Mouse (Mus musculus): Measurements from ENCODE around the gene Epb41. TPM values are rescaled to one million over a fixed set of nuclear protein-coding genes. Genes with fewer than 3 reads are reported as not detected.

Epb41 gene
- total and polyA plus RNA-seq, 2 experiments from 2014 or later = 29.4 to 77.1 TPM

- H3K9me3 ChIP-seq (ENCODE audit: low read length) = no peaks in the 10 kb centered on the region
- 27% methylated on average over 4 of the region's 4 CpGs for WGBS
- no peak overlapping the region for H3K27ac ChIP-seq (ENCODE audit: low read depth, low read length)
- no peaks in the 10 kb centered on the region for H3K27me3 ChIP-seq (ENCODE audit: insufficient read depth, low read length)
- ATAC-seq (ENCODE audit: low FRiP score) (no peak), DNase-seq (ENCODE audit: low spot score) (no peak)
- TF ChIP-seq CTCF (IDR thresholded peaks at IDR 0.05) = no peak
- no peaks in the 10 kb centered on the region for H3K36me3 ChIP-seq (ENCODE audit: insufficient read depth, low read length)
- no peaks in the 10 kb centered on the region for H3K4me1 ChIP-seq (ENCODE audit: insufficient read depth, low read length)
- no peak overlapping the region for H3K4me2 ChIP-seq (ENCODE audit: low read depth, low read length, poor library complexity, severe bottlenecking)
- H3K9ac ChIP-seq (replicated peaks; ENCODE audit: low read length, poor library complexity, severe bottlenecking) = no peak overlapping the region
- H3K4me3 ChIP-seq (ENCODE audit: low read depth, low read length) = no peak overlapping the region
These were observed 36.1 kb upstream of the Epb41 start for GRCm38 (mm10) chr4:132111227-132111626.

- Histone ChIP-seq H3K27me3 (ENCODE audit: insufficient read depth, low read length) (no peaks in the 10 kb centered on the region), H3K9ac (replicated peaks; ENCODE audit: low read length, poor library complexity, severe bottlenecking) (no peak overlapping the region), H3K36me3 (ENCODE audit: insufficient read depth, low read length) (no peaks in the 10 kb centered on the region), H3K4me2 (ENCODE audit: low read depth, low read length, poor library complexity, severe bottlenecking) (no peak overlapping the region), H3K4me1 (ENCODE audit: insufficient read depth, low read length) (no peaks in the 10 kb centered on the region), H3K4me3 (ENCODE audit: low read depth, low read length) (no peak overlapping the region), H3K27ac (ENCODE audit: low read depth, low read length) (no peak overlapping the region), H3K9me3 (ENCODE audit: low read length) (no peaks in the 10 kb centered on the region)
- WGBS = 96% methylated on average over 7 of the region's 7 CpGs
- DNase-seq (ENCODE audit: low spot score) (no peak), ATAC-seq (ENCODE audit: low FRiP score) (no peak)
- no peak for TF ChIP-seq CTCF (IDR thresholded peaks at IDR 0.05)
These were observed 33.1 kb upstream of the Epb41 start for GRCm38 (mm10) chr4:132108221-132108620.

- H3K4me3 ChIP-seq (ENCODE audit: low read depth, low read length) = no peak overlapping the region
- no peak overlapping the region for H3K27ac ChIP-seq (ENCODE audit: low read depth, low read length)
- no peaks in the 10 kb centered on the region for H3K9me3 ChIP-seq (ENCODE audit: low read length)
- no peak overlapping the region for H3K9ac ChIP-seq (replicated peaks; ENCODE audit: low read length, poor library complexity, severe bottlenecking)
- ATAC-seq (ENCODE audit: low FRiP score) (no peak), DNase-seq (ENCODE audit: low spot score) (peak; percentile 48)
- 28% methylated on average over 3 of the region's 3 CpGs for WGBS
- H3K27me3 ChIP-seq (ENCODE audit: insufficient read depth, low read length) = no peaks in the 10 kb centered on the region
- no peaks in the 10 kb centered on the region for H3K4me1 ChIP-seq (ENCODE audit: insufficient read depth, low read length)
- no peaks in the 10 kb centered on the region for H3K36me3 ChIP-seq (ENCODE audit: insufficient read depth, low read length)
- no peak overlapping the region for H3K4me2 ChIP-seq (ENCODE audit: low read depth, low read length, poor library complexity, severe bottlenecking)
- peak; percentile 72 for TF ChIP-seq CTCF (IDR thresholded peaks at IDR 0.05)
These were observed 26.0 kb upstream of the Epb41 start for GRCm38 (mm10) chr4:132101152-132101551.

DNA sequence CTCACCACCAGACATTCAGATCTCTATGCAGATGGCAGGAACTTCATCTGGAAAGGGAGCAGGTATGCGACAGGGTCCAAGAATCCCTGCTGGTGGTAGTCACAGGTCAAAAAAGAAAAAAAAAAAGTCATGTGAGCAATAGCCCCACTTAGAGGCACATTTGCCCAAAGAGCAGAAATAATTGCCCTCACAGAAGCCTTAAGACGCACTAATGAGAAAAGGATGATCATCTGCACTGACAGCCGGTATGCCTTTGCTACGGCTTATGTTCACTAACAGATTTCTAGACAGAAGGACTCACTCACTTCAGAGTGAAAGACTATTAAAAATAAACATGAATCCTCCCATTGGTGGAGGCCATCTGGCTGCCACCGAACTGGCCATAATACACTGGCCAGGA lies 24.4 kb upstream of the Epb41 start:
- H3K36me3 ChIP-seq (ENCODE audit: insufficient read depth, low read length) = no peaks in the 10 kb centered on the region
- DNase-seq (ENCODE audit: low spot score) = no peak
- ATAC-seq (ENCODE audit: low FRiP score) = no peak
- no peaks in the 10 kb centered on the region for H3K4me1 ChIP-seq (ENCODE audit: insufficient read depth, low read length)
- no peaks in the 10 kb centered on the region for H3K27me3 ChIP-seq (ENCODE audit: insufficient read depth, low read length)
- no peaks in the 10 kb centered on the region for H3K9me3 ChIP-seq (ENCODE audit: low read length)
- H3K27ac ChIP-seq (ENCODE audit: low read depth, low read length) = no peak overlapping the region
- H3K4me3 ChIP-seq (ENCODE audit: low read depth, low read length) = no peak overlapping the region
- 80% methylated on average over 5 of the region's 5 CpGs for WGBS
- H3K4me2 ChIP-seq (ENCODE audit: low read depth, low read length, poor library complexity, severe bottlenecking) = no peak overlapping the region
- H3K9ac ChIP-seq (replicated peaks; ENCODE audit: low read length, poor library complexity, severe bottlenecking) = no peak overlapping the region
- TF ChIP-seq CTCF (IDR thresholded peaks at IDR 0.05) = no peak

DNA sequence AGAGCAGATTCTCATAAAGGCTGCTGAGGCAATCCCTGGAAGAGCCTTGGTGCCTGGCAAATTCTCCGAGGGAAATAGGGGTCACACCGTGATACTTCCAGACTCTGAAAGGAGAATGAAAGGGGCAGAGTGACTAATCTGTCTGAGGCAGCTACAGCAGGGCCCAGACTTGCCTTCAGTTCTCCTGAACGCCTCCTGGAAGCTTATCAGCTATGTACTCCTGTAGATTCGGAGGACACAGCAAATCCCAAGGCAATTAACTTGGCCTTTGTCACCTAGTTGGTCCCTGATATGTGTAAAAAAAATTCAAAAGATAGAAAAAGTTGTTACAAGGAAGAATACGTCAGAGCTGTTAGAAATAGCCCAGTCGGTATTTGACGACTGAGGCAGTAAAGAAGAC lies 19.9 kb upstream of the Epb41 start:
- TF ChIP-seq CTCF (IDR thresholded peaks at IDR 0.05) = no peak
- H3K27me3 ChIP-seq (ENCODE audit: insufficient read depth, low read length) = no peaks in the 10 kb centered on the region
- no peak for DNase-seq (ENCODE audit: low spot score)

GRCm38 (mm10) chr4:132093928-132094327 lies 18.8 kb upstream of the Epb41 start:
- WGBS = 82% methylated on average over 5 of the region's 5 CpGs
- no peaks in the 10 kb centered on the region for H3K9me3 ChIP-seq (ENCODE audit: low read length)
- H3K27me3 ChIP-seq (ENCODE audit: insufficient read depth, low read length) = no peaks in the 10 kb centered on the region
- no peak for DNase-seq (ENCODE audit: low spot score)
- no peak overlapping the region for H3K27ac ChIP-seq (ENCODE audit: low read depth, low read length)
- no peak overlapping the region for H3K4me2 ChIP-seq (ENCODE audit: low read depth, low read length, poor library complexity, severe bottlenecking)
- no peak overlapping the region for H3K4me3 ChIP-seq (ENCODE audit: low read depth, low read length)
- no peak overlapping the region for H3K9ac ChIP-seq (replicated peaks; ENCODE audit: low read length, poor library complexity, severe bottlenecking)
- no peaks in the 10 kb centered on the region for H3K36me3 ChIP-seq (ENCODE audit: insufficient read depth, low read length)
- TF ChIP-seq CTCF (IDR thresholded peaks at IDR 0.05) = no peak
- ATAC-seq (ENCODE audit: low FRiP score) = no peak
- no peaks in the 10 kb centered on the region for H3K4me1 ChIP-seq (ENCODE audit: insufficient read depth, low read length)

More for the DNA sequence above, 19.9 kb upstream of the Epb41 start:
- Histone ChIP-seq H3K36me3 (ENCODE audit: insufficient read depth, low read length) (no peaks in the 10 kb centered on the region), H3K9me3 (ENCODE audit: low read length) (no peaks in the 10 kb centered on the region), H3K27ac (ENCODE audit: low read depth, low read length) (no peak overlapping the region), H3K4me3 (ENCODE audit: low read depth, low read length) (no peak overlapping the region), H3K9ac (replicated peaks; ENCODE audit: low read length, poor library complexity, severe bottlenecking) (no peak overlapping the region), H3K4me1 (ENCODE audit: insufficient read depth, low read length) (no peaks in the 10 kb centered on the region), H3K4me2 (ENCODE audit: low read depth, low read length, poor library complexity, severe bottlenecking) (no peak overlapping the region)
- no peak for ATAC-seq (ENCODE audit: low FRiP score)
- WGBS = 68% methylated on average over 7 of the region's 7 CpGs
